Mouse (Mus musculus) cerebellum, adult 9-10 months (tissue): ENCODE measurements around the gene Ttc9.

Experiments used
- DNase-seq: peaks from one replicate; pipeline ENCODE4 v3.0.0; 2022

Gene Ttc9

GRCm38 (mm10) chr12:81662076-81662475 lies 31.0 kb downstream of the Ttc9 start:
- no peak for DNase-seq

DNA sequence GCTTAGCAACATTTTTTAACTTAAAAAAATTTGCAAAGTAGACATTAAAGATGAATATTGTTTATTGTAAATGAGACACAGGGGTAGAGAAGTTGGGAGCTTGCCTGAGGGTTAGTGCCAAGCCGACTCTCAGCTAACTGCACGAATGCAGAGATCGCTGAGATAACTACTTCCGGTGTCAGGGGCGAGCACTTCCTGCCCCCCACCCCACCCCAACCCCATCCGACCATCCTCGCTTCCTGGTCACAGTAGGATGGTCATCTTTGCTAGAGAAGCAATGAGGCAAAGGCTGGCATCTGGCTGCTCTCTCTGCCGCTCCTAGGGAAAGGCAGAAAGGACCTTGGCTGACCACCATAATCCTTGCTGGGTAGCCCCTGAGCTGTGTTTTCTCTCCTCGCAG lies 32.1 kb downstream of the Ttc9 start:
- DNase-seq: no peak

DNA sequence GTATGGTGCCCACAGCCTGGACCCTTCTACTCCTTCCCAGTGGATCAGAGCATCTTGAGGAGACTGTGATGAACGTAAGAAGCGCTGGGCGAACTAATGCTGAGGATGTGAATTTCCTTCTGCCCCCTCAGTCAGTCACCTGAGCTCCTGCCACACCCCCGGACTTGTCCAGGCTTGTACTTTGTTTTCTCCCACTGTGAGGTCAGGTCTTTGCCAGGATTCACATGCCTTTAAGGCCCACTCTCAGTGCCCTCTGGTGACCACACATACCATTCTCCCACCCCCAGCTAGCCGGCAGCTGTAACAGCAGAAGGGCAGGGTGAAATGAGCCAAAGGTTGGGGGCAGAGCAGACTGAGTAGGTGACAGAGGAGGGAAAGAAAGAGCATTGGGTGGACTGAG lies 32.9 kb downstream of the Ttc9 start:
- DNase-seq: no peak

DNA sequence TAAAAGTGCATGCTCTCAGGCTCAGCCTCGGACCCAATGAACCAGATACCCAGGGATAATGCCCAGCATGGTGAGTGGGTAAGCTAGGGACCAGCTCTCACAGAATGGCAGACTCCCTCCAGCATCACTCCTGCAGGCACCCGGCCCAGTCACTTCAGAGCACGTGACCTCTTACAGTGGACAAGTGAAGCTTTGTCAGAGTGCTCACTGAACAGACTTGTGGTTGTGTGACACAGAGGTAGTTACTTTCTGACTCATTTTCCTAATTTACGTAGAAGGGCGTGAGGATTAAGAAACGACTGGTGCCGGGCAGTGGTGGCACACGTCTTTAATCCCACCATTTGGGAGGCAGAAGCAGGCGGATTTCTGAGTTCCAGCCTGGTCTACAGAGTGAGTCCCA lies 37.4 kb downstream of the Ttc9 start:
- no peak for DNase-seq

DNA sequence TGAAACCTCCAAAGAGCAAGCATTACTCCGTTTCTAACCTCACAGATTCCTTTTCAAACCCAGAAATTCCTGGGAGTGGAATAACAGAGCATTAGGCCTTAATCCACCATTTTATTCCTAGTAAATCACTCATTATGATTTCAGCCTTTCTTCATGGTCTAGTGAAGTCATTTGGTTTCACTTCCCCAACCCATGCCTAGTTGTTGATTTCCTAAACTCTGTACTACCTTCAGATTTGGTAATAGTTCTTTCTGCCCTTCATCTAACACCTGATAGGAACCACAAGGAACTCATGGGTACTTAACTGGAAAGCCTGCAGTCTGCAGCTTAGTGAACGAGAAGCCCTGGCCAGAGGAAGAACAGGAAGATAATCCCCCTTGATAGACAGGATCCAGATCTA lies 44.5 kb downstream of the Ttc9 start:
- DNase-seq: no peak

DNA sequence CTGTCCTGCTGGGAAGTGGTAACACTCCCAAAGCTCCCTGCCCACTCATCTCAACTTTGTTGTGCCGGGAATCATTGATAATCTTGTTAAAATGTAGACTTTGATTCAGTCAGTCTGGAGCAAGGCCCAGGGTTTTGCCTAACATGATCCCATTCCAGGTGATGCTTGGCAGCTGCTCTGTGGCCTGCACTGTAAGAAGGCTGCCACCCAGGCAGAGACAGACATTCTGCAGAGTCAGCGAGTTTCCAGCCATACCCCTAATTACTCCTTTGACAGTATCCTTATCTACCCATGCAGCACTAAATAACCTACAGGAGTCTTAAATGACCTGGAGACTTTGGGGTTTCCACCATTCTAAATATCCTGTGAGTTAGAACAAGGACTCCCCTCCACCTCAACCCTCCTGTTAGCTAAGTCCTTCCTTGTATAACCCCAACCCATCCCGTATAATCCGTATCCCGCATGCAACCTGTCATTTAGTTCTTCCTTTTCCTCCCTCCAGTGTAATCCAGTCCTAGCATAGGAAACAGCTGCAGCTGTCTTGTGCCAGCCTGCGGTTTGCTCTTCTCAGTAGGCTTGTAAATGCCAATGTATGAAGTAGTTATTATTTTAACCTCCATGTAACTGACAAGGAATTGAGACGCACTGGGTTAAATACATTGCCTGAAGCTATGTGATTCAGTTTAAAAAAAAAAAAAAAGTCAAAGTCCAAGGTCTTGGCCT lies 48.9 kb downstream of the Ttc9 start:
- no peak for DNase-seq

- DNase-seq: no peak
Measured at GRCm38 (mm10) chr12:81683395-81683794, 52.3 kb downstream of the Ttc9 start.

- no peak for DNase-seq
Measured at GRCm38 (mm10) chr12:81684096-81684495, 53.0 kb downstream of the Ttc9 start.

DNA sequence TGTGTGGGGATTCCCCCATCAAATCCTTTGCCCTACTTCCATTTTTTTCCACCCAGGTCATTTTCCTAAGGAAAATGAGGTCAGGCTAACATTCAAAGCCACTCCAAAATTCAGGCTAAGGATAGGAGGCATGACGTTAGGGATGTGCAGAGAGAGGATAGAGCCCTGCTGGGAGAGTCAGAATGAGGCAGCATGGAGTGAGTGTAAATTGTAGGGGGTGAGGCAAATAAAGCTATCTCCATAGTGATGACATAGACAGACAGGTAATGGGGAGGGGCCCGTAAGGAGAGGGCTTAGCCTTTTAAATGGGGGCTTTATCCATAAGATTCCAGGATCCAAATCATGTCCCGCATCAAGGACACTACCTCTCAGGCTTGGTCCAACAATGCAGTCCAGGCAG lies 54.9 kb downstream of the Ttc9 start:
- DNase-seq: no peak

- no peak for DNase-seq
Measured at GRCm38 (mm10) chr12:81686406-81687117, 55.5 kb downstream of the Ttc9 start.

- DNase-seq: no peak
Measured at GRCm38 (mm10) chr12:81687873-81688272, 56.8 kb downstream of the Ttc9 start.

DNA sequence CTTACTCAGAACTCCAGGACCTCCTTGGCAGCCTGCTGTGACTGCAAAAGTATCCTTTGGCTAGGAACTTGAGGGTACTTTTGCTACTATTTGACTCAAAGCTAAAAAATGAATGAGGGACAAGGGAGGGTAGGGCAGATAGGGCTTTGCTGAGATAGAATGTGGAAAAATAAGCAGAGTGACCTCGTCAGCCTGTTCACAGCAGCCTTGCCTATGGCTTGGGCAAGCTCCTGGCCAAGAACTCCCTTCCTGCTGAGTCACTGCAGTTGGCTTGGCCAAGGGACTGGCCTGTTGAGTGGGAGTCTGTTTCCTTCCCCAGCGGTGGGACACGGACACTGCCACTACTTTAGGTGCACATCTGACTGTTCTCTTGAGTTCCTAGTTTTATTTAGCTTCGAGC lies 57.5 kb downstream of the Ttc9 start:
- DNase-seq: no peak

DNA sequence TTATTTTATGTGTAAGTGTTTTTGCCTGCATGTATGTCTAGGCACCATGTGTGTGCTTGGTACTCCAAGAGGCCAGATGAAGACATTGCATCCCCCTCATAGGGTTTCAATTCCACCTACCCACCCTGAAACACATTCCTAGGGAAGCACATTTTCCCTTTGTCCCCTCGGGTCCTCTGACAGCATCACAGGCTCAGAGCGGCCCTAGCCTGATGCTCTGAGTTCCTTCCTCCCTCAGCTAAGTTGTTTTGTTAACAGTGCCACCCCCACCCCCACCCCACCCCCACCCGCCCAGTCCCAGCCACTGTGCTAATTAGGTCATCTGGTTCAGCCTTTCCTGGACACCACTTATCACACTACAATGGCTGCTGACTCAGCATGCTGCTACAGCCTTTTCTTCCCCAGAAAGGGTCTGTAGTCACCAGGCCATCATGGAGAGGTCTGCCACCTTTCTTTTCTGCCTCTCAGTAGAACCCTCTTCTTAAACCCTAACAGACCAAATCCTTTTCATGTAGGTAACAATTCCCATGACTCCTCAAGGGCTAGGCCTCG lies 58.5 kb downstream of the Ttc9 start:
- no peak for DNase-seq

DNA sequence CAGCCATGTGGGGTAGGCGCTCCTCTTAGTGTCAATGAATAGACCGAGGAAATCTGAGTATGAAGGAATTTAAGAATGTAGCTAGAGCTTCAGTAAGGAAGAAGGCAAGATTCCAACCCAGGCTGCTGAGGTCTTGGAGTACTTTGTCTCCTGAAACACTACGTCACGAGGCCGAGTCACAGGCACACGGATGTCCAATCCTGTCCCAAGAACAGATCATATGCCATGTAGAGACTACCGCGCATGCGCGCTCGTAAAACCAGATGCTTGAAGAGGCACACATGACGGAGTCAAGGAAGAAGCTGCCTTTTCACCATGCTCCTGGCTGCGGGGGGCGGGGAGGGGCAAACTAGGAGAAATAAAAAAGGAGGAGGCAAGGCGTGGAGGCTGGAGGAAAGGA lies 59.1 kb downstream of the Ttc9 start:
- DNase-seq: no peak

DNA sequence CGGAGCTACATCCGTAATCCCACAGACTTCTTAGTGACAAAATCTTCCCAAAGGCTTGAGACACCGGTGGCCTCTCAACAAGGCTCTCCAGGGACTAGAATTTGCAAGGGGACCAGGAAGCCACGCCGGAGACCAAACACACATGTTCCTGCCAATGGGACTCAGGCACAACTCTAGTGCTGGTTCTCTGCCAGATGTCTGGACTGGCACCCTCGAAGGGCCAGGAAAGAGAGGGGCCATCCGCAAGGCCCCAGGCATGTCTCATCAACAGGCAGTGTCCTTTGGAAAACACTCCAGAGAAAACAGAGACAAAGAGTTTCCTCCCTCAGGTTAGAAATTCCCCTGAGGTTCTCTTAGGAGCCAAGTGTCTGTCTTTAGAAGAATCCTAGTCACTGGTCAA lies 59.7 kb downstream of the Ttc9 start:
- no peak for DNase-seq

GRCm38 (mm10) chr12:81691177-81691730 lies 60.2 kb downstream of the Ttc9 start:
- DNase-seq: no peak

- DNase-seq: no peak
Measured at GRCm38 (mm10) chr12:81698011-81698410, 67.0 kb downstream of the Ttc9 start.

DNA sequence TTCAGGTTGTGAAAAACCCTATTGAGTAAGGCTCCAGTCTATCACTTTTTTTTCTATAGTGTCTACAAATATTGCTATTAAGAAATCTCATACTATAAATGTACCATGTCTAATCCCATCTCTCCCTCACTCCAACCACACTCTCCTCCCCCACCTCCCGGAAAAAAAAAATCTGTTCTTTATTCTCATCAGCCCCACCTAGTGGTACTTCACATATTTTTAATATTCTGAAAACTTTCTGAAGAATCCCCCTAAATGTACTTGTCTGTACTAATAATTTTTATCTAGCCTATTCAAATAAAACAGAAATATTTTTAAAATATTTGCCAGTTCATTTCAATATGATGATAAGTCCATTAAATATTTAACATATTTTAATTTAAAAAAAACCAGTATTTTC lies 71.9 kb downstream of the Ttc9 start:
- DNase-seq: peak; percentile 41

DNA sequence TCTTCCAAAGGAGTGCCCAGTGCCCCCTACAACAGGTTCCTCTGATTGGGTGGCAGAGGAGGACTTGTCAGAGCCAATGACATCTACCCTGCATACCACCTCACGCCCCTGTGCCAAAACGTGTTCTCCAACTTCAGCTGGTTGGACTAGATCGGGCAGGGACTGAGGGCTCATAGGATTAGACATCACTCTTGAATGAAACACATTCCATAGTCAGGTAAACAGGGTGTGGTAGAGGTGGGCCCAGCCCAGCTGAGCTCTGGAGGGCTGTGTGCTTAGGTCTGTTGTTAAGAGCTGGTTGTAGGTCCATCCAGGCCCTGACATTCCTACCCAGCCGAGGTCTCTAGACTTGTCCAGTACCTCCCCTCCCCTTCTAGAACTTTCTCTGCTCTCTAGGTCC lies 81.6 kb downstream of the Ttc9 start:
- DNase-seq: no peak
